Mouse (Mus musculus) kidney, adult 2 months (tissue): ENCODE measurements around the gene A730061H03Rik.

Experiments used
- CTCF ChIP-seq: fragments of 200-500 bp; conservative IDR thresholded peaks from 2 replicates; pipeline ENCODE4 v1.5.1; 2011; ENCODE audit warnings: low read depth, mild to moderate bottlenecking, control low read depth, low read length, moderate library complexity, mixed read lengths; ENCODE audit not compliant: insufficient read depth, insufficient read length
- POLR2A ChIP-seq: fragments of 200-500 bp; IDR thresholded peaks from one replicate; pipeline ENCODE4 v1.6.1; 2011; ENCODE audit warnings: low read depth, low read length, control low read depth

- 0 out of 2 replicates have a peak, but pooled peaks have one; percentile 8 for TF ChIP-seq CTCF
- peak; percentile 91 for TF ChIP-seq POLR2A
Observed at GRCm38 (mm10) chr14:55559799-55560201, 406 bp downstream of the A730061H03Rik start, which contains the start of gene Dcaf11.
